Mouse (Mus musculus): ENCODE results near the gene Ap5b1. TPM values are rescaled to one million over a fixed set of nuclear protein-coding genes. Genes with fewer than 3 reads are reported as not detected.

Gene Ap5b1
- 3.6 and 4.0 TPM in 2 replicates for polyA plus RNA-seq (2015; fragmentation: Nextera tagmentation; extraction: Ambion mirVana)

DNA sequence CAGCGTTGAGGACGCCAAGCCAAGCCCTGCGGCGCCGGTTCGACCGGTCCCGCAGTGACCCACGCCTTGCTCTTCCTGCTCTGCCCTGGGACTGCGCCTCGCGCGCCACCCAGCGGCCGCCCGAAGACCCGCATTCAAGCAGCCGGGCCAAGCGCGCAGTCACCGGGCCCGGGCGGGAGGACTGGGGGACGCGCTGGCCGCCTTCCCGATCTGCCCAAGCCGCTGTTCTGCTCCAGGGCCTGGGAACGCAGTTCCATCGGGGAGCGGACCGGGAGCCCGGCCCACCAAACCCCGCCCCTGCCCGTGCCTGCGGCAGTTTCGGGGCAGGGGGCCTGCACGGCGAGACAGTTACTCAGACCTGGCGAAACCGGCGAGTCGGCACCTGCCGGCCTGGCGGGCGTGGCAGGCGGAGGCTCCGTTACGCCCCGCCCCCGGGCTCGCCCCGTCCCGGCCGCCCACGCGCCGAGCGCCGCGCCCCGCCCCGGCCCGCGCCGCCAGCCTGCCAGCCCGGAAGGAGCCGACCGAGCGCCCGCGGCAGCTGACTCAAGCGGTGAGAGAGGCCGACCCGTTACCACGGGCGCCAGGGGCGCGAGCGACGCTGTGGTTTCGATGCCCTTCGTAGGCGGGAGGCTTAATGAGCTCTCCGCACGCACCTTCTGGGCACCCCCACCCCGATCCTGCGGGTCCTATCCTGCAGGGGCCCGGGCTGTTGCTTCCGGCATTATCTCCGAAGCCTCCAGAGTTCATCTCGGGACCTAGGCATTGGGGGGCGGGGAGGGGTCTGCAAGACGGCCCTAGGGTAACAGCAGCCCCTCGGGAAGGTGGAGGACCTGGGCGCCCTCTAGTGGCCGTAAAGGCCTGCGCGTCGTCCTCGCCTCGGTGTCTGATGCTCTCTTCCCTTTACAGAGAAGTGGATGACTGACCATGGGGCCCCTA is at the start of gene Ap5b1:
Gene Ap5b1 (plus strand): TSS at position 492 of the 936 bp plus-strand sequence.
- WGBS (ENCODE audit: insufficient replicate concordance), result under 1% methylated on average over 100 of the region's 102 CpGs
- Histone ChIP-seq H3K27me3 (peaks cover 43% of the 10 kb centered on the region), H3K4me1 (replicated peaks) (peaks cover 42% of the 10 kb centered on the region), H3K9ac (peak within 1 kb of the TSS; percentile 81), H3K4me3 (replicated peaks) (peak within 1 kb of the TSS; percentile 81), H3K4me2 (peak within 1 kb of the TSS; percentile 98), H3K36me3 (replicated peaks) (peaks cover 13% of the 10 kb centered on the region), H3K27ac (replicated peaks) (peak within 1 kb of the TSS; percentile 93), H3K9me3 (replicated peaks) (no peaks in the 10 kb centered on the region)
- ATAC-seq (ENCODE audit: insufficient read depth), result peak; percentile 86

DNA sequence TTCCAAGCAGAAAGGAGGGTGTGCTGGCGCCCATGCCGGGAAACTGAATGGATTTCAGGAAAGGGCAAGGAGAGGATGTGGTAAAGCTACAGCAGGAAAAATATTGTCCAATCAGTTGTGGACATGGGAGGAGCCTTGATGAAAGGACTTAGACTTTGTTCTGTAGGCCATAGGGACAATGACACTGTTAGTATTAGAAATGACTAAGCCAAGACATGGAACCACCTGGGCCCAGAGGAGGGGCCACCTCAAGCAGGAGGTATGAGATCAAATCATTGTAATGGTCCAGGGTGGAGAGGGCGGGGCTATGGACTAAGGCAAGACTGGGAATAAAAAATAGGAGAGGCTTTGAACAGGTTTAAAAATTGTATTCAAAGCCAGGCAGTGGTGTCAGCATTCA is 49.1 kb upstream of the Ap5b1 start:
- no peaks in the 10 kb centered on the region for H3K9me3 ChIP-seq (replicated peaks)
- H3K4me1 ChIP-seq (replicated peaks), result 0 out of 2 replicates have a peak, but pooled peaks cover 2% of the 10 kb centered on the region
- H3K27ac ChIP-seq (replicated peaks), result no peak overlapping the region
- no peak overlapping the region for H3K9ac ChIP-seq
- 52% methylated on average over 3 of the region's 3 CpGs for WGBS (ENCODE audit: insufficient replicate concordance)
- no peak for ATAC-seq (ENCODE audit: insufficient read depth)
- H3K27me3 ChIP-seq, result no peaks in the 10 kb centered on the region
- H3K4me3 ChIP-seq (replicated peaks), result no peak overlapping the region
- H3K36me3 ChIP-seq (replicated peaks), result no peaks in the 10 kb centered on the region
- no peak overlapping the region for H3K4me2 ChIP-seq

DNA sequence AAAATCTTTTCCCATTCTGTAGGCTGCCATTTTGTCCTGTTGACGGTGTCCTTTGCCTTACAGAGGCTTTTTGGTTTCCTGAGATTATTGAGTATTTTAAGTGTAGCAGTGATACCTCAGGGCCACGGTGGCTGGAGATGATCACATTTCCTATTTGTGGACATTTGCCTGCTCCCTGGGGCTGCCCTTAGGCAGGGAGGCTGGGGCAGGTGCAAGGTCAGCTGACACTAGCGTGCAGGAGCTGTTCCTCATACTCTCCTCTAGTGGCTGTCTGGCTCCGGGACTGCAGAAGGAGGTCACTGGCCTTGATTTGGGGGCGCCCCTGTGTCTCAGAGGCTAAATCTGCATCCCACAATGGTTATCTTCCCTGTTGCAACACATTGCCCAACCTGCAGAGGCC is 42.6 kb upstream of the Ap5b1 start:
- no peaks in the 10 kb centered on the region for H3K9me3 ChIP-seq (replicated peaks)
- peaks cover 13% of the 10 kb centered on the region for H3K4me1 ChIP-seq (replicated peaks)
- WGBS (ENCODE audit: insufficient replicate concordance), result 63% methylated on average over 5 of the region's 5 CpGs
- H3K36me3 ChIP-seq (replicated peaks), result no peaks in the 10 kb centered on the region
- no peak overlapping the region for H3K4me2 ChIP-seq
- H3K27ac ChIP-seq (replicated peaks), result no peak overlapping the region
- H3K4me3 ChIP-seq (replicated peaks), result no peak overlapping the region
- H3K27me3 ChIP-seq, result 0 out of 2 replicates have a peak, but pooled peaks cover 2% of the 10 kb centered on the region
- no peak overlapping the region for H3K9ac ChIP-seq
- no peak for ATAC-seq (ENCODE audit: insufficient read depth)

GRCm38 (mm10) chr19:5529325-5530137 is 38.3 kb upstream of the Ap5b1 start:
- Histone ChIP-seq H3K27me3 (0 out of 2 replicates have a peak, but pooled peaks cover 3% of the 10 kb centered on the region), H3K4me1 (replicated peaks) (peaks cover 13% of the 10 kb centered on the region), H3K36me3 (replicated peaks) (no peaks in the 10 kb centered on the region), H3K9me3 (replicated peaks) (no peaks in the 10 kb centered on the region), H3K27ac (replicated peaks) (no peak overlapping the region), H3K9ac (no peak overlapping the region), H3K4me2 (peak overlapping the region; percentile 59), H3K4me3 (replicated peaks) (peak overlapping the region; percentile 25)
- peak; percentile 94 for ATAC-seq (ENCODE audit: insufficient read depth)
- 19% methylated on average over 20 of the region's 20 CpGs for WGBS (ENCODE audit: insufficient replicate concordance)

DNA sequence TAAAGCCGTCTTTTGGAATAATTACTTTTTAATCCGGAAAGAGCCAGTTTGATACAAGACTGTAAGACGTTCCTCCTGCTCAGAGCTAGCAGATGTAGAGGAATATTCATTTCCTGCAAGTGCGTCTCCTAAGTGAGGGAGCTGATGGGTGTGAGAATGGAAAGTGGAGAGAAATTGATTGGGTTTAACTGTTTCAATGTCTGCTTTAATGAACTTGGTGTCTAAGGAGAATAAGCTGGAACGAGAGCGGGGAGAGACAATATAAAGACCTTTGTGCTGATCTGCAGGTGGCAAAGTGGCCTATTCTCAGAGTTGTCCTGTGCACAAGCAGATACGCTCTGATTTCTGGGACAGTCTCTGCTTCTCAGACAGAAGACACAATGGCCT is 37.7 kb upstream of the Ap5b1 start:
- H3K4me3 ChIP-seq (replicated peaks), result no peak overlapping the region
- 67% methylated on average over 7 of the region's 7 CpGs for WGBS (ENCODE audit: insufficient replicate concordance)
- H3K4me1 ChIP-seq (replicated peaks), result peaks cover 13% of the 10 kb centered on the region
- no peak overlapping the region for H3K9ac ChIP-seq
- ATAC-seq (ENCODE audit: insufficient read depth), result no peak
- 0 out of 2 replicates have a peak, but pooled peaks cover 3% of the 10 kb centered on the region for H3K27me3 ChIP-seq
- no peaks in the 10 kb centered on the region for H3K9me3 ChIP-seq (replicated peaks)
- H3K4me2 ChIP-seq, result no peak overlapping the region
- no peak overlapping the region for H3K27ac ChIP-seq (replicated peaks)
- H3K36me3 ChIP-seq (replicated peaks), result no peaks in the 10 kb centered on the region

GRCm38 (mm10) chr19:5532520-5532919 is 35.3 kb upstream of the Ap5b1 start:
- Histone ChIP-seq H3K36me3 (replicated peaks) (no peaks in the 10 kb centered on the region), H3K27ac (replicated peaks) (no peak overlapping the region), H3K4me1 (replicated peaks) (peaks cover 13% of the 10 kb centered on the region), H3K9me3 (replicated peaks) (no peaks in the 10 kb centered on the region), H3K27me3 (0 out of 2 replicates have a peak, but pooled peaks cover 3% of the 10 kb centered on the region), H3K9ac (no peak overlapping the region), H3K4me3 (replicated peaks) (no peak overlapping the region), H3K4me2 (no peak overlapping the region)
- WGBS (ENCODE audit: insufficient replicate concordance), result 51% methylated on average over 8 of the region's 8 CpGs
- ATAC-seq (ENCODE audit: insufficient read depth), result no peak

DNA sequence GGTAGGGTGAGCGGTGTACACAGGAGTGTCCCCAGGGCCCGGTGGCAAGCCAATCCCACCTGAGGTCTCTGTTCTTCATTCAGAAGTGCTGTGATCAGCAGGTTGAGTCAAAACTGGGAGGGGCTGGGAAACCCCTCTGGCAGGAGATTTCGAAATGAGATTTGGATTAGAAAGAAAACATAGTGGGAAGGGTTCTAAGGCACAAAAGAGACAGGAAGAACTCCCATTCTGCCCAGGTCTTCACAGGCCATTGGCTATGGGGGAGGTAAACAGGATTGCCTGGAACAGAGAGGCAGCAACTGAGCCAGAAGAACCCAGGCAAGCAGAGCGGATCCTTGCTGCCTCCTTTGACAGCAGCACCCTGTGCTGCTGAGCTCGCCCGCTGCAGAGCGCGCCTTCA is 29.0 kb upstream of the Ap5b1 start:
- Histone ChIP-seq H3K27me3 (peaks cover 4% of the 10 kb centered on the region; the same call in 1 of the 2 replicates), H3K4me2 (no peak overlapping the region), H3K36me3 (replicated peaks) (no peaks in the 10 kb centered on the region), H3K9me3 (replicated peaks) (no peaks in the 10 kb centered on the region), H3K9ac (no peak overlapping the region), H3K4me1 (replicated peaks) (no peaks in the 10 kb centered on the region), H3K27ac (replicated peaks) (no peak overlapping the region), H3K4me3 (replicated peaks) (no peak overlapping the region)
- 73% methylated on average over 8 of the region's 8 CpGs for WGBS (ENCODE audit: insufficient replicate concordance)
- ATAC-seq (ENCODE audit: insufficient read depth), result no peak

DNA sequence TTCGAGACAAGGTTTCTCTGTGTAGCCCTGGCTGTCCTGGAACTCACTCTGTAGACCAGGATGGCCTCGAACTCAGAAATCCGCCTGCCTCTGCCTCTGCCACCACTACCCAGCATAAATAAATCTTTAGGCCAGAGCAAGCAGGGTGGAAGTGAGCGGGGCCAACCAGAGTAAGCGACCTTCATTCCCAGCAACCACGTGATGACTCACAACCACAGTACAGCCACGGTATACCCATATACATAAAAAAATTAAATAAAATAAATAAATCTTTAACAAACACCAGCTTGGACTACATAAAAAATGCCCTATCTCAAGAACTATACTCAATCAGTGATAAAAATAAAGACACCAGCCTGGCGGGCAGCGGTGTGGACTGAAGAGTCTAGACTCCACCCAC is 24.5 kb upstream of the Ap5b1 start:
- no peak overlapping the region for H3K27ac ChIP-seq (replicated peaks)
- H3K9ac ChIP-seq, result no peak overlapping the region
- 53% methylated on average over 9 of the region's 9 CpGs for WGBS (ENCODE audit: insufficient replicate concordance)
- peaks cover 4% of the 10 kb centered on the region; the same call in 1 of the 2 replicates for H3K27me3 ChIP-seq
- H3K4me3 ChIP-seq (replicated peaks), result no peak overlapping the region
- no peaks in the 10 kb centered on the region for H3K36me3 ChIP-seq (replicated peaks)
- no peak overlapping the region for H3K4me2 ChIP-seq
- H3K4me1 ChIP-seq (replicated peaks), result no peaks in the 10 kb centered on the region
- no peaks in the 10 kb centered on the region for H3K9me3 ChIP-seq (replicated peaks)
- no peak for ATAC-seq (ENCODE audit: insufficient read depth)

DNA sequence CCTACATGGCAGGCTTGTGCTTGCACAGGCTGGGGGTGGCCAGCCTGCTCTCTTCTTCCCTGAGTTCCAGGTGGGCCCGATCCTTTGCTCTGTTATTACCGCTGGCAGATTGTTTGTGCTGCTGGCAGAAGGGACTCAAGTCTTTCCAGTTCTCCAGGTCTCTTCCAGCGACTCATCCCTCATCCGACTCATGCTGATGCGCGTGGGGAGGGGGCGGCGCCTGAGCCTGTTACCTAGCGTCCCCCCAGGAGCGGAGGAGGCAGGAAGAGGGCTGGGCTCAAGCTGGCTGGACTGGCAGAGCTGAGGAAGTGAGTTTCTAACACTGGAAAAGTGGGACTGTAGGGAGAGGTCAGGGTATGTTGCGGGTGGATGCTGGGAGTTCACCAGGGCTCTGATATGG is 23.8 kb upstream of the Ap5b1 start:
- no peak overlapping the region for H3K27ac ChIP-seq (replicated peaks)
- H3K9ac ChIP-seq, result no peak overlapping the region
- no peak overlapping the region for H3K4me3 ChIP-seq (replicated peaks)
- 63% methylated on average over 11 of the region's 11 CpGs for whole genome bisulfite sequencing (ENCODE audit: insufficient replicate concordance)
- H3K27me3 ChIP-seq, result peaks cover 4% of the 10 kb centered on the region; the same call in 1 of the 2 replicates
- H3K36me3 ChIP-seq (replicated peaks), result no peaks in the 10 kb centered on the region
- H3K9me3 ChIP-seq (replicated peaks), result no peaks in the 10 kb centered on the region
- H3K4me1 ChIP-seq (replicated peaks), result no peaks in the 10 kb centered on the region
- H3K4me2 ChIP-seq, result no peak overlapping the region
- no peak for ATAC-seq (ENCODE audit: insufficient read depth)

GRCm38 (mm10) chr19:5547471-5548056 is 20.3 kb upstream of the Ap5b1 start:
- Histone ChIP-seq H3K4me2 (no peak overlapping the region), H3K9me3 (replicated peaks) (no peaks in the 10 kb centered on the region), H3K4me1 (replicated peaks) (no peaks in the 10 kb centered on the region), H3K36me3 (replicated peaks) (no peaks in the 10 kb centered on the region), H3K9ac (no peak overlapping the region), H3K27me3 (peaks cover 7% of the 10 kb centered on the region; the same call in 1 of the 2 replicates), H3K27ac (replicated peaks) (no peak overlapping the region), H3K4me3 (replicated peaks) (no peak overlapping the region)
- WGBS (ENCODE audit: insufficient replicate concordance), result 61% methylated on average over 4 of the region's 4 CpGs
- ATAC-seq (ENCODE audit: insufficient read depth), result no peak
